Mouse (Mus musculus) stomach, embryonic 16.5 days (tissue): ENCODE measurements around the gene Tbc1d10b. TPM values are rescaled to one million over a fixed set of nuclear protein-coding genes. Genes with fewer than 3 reads are reported as not detected.
"Not testable (repeated sequence)": the region's sequence is repeated elsewhere in the genome, so short reads cannot be mapped to it uniquely, and the experiment has no call there.

Source experiments
- ATAC-seq: fragments of 200-750 bp; cut with Nextera tagmentation; 2 replicates; pipeline ENCODE4 v1.8.0; 2017; ENCODE audit warnings: moderate number of reproducible peaks, moderate TSS enrichment; ENCODE audit not compliant: insufficient read depth, low FRiP score
- H3K27ac ChIP-seq: fragments of 300-500 bp; sonication (generic); 2 replicates; pipeline ENCODE4 v1.5.1; 2014; ENCODE audit warnings: low read length
- H3K27me3 ChIP-seq: fragments of 300-500 bp; sonication (generic); 2 replicates; pipeline ENCODE4 v1.6.1; 2014; ENCODE audit warnings: low read length, control low read depth, mixed read lengths; ENCODE audit not compliant: control insufficient read depth, insufficient read depth
- H3K36me3 ChIP-seq: fragments of 300-500 bp; sonication (generic); 2 replicates; pipeline ENCODE4 v1.6.1; 2014; ENCODE audit warnings: low read length; ENCODE audit not compliant: control insufficient read depth, insufficient read depth
- H3K4me1 ChIP-seq: fragments of 300-500 bp; sonication (generic); 2 replicates; pipeline ENCODE4 v1.6.1; 2014; ENCODE audit warnings: low read length, control low read depth, mixed read lengths; ENCODE audit not compliant: control insufficient read depth, insufficient read depth
- H3K4me2 ChIP-seq: fragments of 300-500 bp; sonication (generic); 2 replicates; pipeline ENCODE4 v1.6.1; 2014; ENCODE audit warnings: low read depth, low read length, mixed read lengths
- H3K4me3 ChIP-seq: fragments of 300-500 bp; sonication (generic); replicated peaks from 2 replicates; pipeline ENCODE4 v1.5.1; 2014; ENCODE audit warnings: mild to moderate bottlenecking, low read length
- H3K9ac ChIP-seq: fragments of 300-500 bp; sonication (generic); 2 replicates; pipeline ENCODE4 v1.6.1; 2014; ENCODE audit warnings: low read length
- H3K9me3 ChIP-seq: fragments of 300-500 bp; sonication (generic); replicated peaks from 2 replicates; pipeline ENCODE4 v1.6.1; 2016; ENCODE audit warnings: low read length, control low read depth; ENCODE audit not compliant: control insufficient read depth
- WGBS: fragments of 180-500 bp; shearing (Covaris S2); extraction: QIAGEN DNeasy Blood & Tissue Kit; methylation state at CpG from one replicate; pipeline ENCODE4 v1.1.7; 2014; 5-methylcytosine and 5-hydroxymethylcytosine counted together
- polyA plus RNA-seq: library from polyadenylated mRNA; unstranded; fragments of >200 nt; fragmentation: Nextera tagmentation; extraction: Ambion mirVana; gene quantifications from 2 replicates; pipeline ENCODE4 v1.2.1, GENCODE M21; 2015

The Tbc1d10b gene
- polyA plus RNA-seq, 1 experiment from 2014 or later: 15.7 TPM

DNA sequence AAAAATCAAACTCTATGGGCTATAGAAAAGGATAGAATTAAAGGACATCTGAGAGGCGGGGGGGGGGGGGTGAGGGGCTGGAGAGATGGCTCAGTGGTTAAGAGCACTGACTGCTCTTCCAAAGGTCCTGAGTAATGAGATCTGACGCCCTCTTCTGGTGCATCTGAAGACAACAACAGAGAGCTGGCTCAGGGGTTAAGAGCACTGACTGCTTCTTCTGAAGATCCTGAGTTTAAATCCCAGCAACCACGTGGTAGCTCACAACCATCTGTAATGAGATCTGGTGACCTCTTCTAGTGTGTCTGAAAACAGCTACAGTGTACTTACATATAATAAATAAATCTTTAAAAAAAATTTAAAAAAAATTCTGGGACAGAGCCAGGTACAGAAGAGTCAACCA, 26.5 kb downstream of the Tbc1d10b start:
- H3K36me3 ChIP-seq, H3K9me3 ChIP-seq, H3K27me3 ChIP-seq, ATAC-seq, H3K27ac ChIP-seq, H3K9ac ChIP-seq, H3K4me2 ChIP-seq, H3K4me1 ChIP-seq, H3K4me3 ChIP-seq: not testable (repeated sequence)
- 22% methylated on average over 3 of the region's 3 CpGs for WGBS

DNA sequence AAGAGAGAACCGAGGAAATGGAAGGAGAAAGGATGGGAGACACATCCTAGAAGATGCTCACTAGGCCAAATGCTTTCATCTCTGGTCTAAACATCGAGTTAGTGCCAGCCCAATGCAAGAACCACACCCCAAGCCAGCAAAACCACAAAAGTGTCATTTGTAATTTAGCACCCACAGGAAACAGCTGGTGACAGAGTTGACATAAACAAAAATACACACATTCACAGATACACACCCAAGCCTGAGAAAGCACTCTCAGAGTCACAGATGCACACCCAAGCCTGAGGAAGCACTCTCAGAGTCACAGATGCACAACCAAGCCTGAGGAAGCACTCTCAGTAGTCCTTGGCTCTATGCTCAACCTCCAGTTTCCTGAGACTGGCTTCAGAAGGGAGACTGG, 27.5 kb downstream of the Tbc1d10b start:
- no peak overlapping the region for H3K4me3 ChIP-seq
- H3K4me1 ChIP-seq: no peaks in the 10 kb centered on the region
- H3K36me3 ChIP-seq: no peaks in the 10 kb centered on the region
- no peak for ATAC-seq
- no peak overlapping the region for H3K27ac ChIP-seq
- no peaks in the 10 kb centered on the region for H3K9me3 ChIP-seq
- H3K9ac ChIP-seq: no peak overlapping the region
- WGBS: 64% methylated on average over 2 of the region's 2 CpGs
- no peak overlapping the region for H3K4me2 ChIP-seq
- no peaks in the 10 kb centered on the region for H3K27me3 ChIP-seq

DNA sequence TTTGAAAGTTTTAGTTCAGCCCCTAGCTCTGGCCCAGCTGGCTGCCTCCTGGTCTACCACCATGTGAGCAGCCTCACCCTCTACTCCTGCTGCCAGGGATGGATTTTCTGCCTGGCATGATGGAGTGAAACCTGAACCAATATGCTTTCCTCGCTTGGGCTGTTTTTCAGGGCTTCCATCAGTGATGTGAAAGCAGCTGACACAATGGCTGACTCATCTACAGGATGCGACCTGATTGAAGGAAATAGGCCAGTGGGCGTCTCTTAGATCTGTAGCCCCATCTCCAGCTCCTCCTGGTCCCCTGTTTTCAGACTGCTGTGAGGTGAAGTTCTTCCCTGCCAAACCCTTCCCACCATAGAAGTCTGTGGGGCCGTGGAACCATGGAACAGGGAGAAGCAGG, 31.3 kb downstream of the Tbc1d10b start:
- no peak for ATAC-seq
- H3K36me3 ChIP-seq: no peaks in the 10 kb centered on the region
- no peaks in the 10 kb centered on the region for H3K4me1 ChIP-seq
- H3K4me2 ChIP-seq: no peak overlapping the region
- H3K27ac ChIP-seq: no peak overlapping the region
- WGBS: 72% methylated on average over 4 of the region's 4 CpGs
- peaks cover 4% of the 10 kb centered on the region; the same call in 1 of the 2 replicates for H3K9me3 ChIP-seq
- no peaks in the 10 kb centered on the region for H3K27me3 ChIP-seq
- no peak overlapping the region for H3K9ac ChIP-seq
- no peak overlapping the region for H3K4me3 ChIP-seq

DNA sequence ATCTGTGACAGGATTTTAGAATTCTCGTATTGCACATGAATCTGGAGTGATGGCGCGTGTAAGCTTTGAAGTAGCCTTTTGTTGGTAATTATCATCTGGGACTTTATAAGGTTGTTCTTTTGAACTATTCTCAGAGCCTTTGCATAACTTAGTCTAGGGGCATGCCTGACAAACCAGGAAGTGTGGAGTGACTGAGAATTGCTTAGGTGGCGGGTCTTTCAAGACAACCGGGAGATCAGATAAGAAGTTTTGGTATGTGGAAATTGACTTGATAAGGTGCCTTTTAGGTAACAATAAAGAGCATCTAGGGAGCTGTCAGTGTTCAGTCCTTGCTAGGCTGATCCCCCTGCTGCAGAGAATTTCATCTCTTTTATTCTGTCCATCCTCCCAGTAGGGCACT, 41.8 kb downstream of the Tbc1d10b start:
- H3K9me3 ChIP-seq: no peaks in the 10 kb centered on the region
- H3K4me3 ChIP-seq: no peak overlapping the region
- ATAC-seq: no peak
- H3K27me3 ChIP-seq: no peaks in the 10 kb centered on the region
- no peak overlapping the region for H3K27ac ChIP-seq
- no peaks in the 10 kb centered on the region for H3K4me1 ChIP-seq
- H3K4me2 ChIP-seq: no peak overlapping the region
- H3K9ac ChIP-seq: no peak overlapping the region
- no peaks in the 10 kb centered on the region for H3K36me3 ChIP-seq
- 74% methylated on average over 5 of the region's 5 CpGs for WGBS

DNA sequence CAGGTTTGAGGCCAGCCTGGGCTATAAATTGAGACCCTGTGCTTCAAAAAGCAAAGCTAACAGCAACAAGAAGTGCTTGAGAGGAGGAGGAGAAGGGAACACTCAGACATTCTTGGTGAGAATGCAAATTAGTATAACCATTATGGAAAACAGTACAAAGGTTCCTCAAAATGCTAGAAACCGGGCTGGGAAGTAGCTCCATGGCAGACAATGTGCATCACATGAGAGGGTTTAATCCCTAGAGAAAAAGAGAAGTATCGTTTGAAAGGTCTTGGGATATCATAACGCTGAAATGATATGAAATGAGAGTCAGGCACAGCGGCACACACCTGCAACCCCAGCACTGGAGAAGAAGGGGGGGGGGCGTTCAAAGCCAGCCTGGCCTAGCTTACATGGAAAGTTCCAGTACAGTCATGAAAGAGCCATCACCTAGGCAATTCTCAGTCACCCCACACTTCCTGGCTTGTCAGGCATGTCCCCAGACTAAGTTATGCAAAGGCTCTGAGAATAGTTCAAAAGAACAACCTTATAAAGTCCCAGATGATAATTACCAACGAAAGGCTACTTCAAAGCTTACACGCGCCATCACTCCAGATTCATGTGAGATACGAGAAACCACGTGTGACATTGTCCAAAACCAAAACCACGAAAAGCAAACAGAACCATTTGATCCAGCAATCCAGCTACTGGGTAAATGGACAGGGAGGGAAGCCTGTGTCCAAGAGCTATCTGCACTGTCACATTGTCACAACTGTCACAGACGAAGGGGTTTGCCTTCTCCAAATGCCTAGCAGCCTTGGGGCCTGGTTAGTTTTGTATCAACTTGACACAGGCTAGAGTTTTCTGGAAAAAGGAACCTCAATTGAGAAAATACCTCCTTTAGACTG, 42.4 kb downstream of the Tbc1d10b start:
- ATAC-seq: no peak
- Histone ChIP-seq H3K4me2 (no peak overlapping the region), H3K9ac (no peak overlapping the region), H3K9me3 (no peaks in the 10 kb centered on the region), H3K27ac (no peak overlapping the region), H3K4me1 (no peaks in the 10 kb centered on the region), H3K4me3 (no peak overlapping the region), H3K36me3 (no peaks in the 10 kb centered on the region), H3K27me3 (no peaks in the 10 kb centered on the region)
- 81% methylated on average over 12 of the region's 12 CpGs for WGBS

DNA sequence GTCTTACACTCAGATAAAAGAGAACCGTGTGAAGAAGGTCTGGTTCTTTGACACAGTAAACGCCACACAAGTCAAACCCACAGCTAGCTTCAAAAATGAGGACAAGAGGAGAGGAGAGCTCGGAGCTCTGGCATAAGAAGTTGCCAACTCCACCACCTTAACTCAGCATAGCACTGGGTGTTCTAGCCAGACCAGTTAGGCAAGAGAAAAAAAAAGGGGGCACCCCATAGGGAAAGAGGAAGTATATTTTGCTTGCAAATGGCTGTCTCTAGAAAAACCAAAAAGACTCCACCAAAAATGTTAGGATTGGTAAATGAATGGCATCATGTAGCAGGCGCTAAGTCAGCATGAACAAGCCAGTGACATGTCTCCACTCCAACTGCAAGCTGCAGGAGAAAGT, 44.3 kb downstream of the Tbc1d10b start:
- Histone ChIP-seq H3K27ac (no peak overlapping the region), H3K4me1 (no peaks in the 10 kb centered on the region), H3K9me3 (no peaks in the 10 kb centered on the region), H3K27me3 (no peaks in the 10 kb centered on the region), H3K9ac (no peak overlapping the region), H3K36me3 (no peaks in the 10 kb centered on the region), H3K4me2 (no peak overlapping the region), H3K4me3 (no peak overlapping the region)
- WGBS: 85% methylated on average over 4 of the region's 4 CpGs
- ATAC-seq: no peak

DNA sequence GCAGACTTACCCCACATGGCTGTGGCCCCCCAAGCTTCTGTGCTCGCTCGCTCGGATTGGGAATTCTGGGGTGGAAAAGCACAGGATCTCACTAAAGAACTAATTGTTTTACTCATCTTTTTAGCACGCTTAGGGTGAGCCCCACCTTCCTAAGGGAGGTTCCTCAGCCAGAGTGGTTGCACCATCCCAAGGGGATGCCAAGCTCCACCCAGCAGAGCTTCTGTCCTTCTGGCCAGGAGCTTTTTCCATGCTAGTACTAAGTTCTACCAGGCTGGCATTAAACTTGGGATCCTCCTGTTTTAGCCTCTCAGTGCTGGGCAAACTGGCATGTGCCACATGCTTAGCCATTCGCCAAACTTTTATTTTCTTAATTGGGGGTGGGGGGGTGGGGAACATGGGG, 45.7 kb downstream of the Tbc1d10b start:
- H3K4me2 ChIP-seq: no peak overlapping the region
- H3K27ac ChIP-seq: no peak overlapping the region
- H3K9ac ChIP-seq: no peak overlapping the region
- H3K4me1 ChIP-seq: no peaks in the 10 kb centered on the region
- H3K9me3 ChIP-seq: no peaks in the 10 kb centered on the region
- H3K36me3 ChIP-seq: no peaks in the 10 kb centered on the region
- H3K4me3 ChIP-seq: no peak overlapping the region
- no peak for ATAC-seq
- WGBS: 80% methylated on average over 5 of the region's 5 CpGs
- no peaks in the 10 kb centered on the region for H3K27me3 ChIP-seq

DNA sequence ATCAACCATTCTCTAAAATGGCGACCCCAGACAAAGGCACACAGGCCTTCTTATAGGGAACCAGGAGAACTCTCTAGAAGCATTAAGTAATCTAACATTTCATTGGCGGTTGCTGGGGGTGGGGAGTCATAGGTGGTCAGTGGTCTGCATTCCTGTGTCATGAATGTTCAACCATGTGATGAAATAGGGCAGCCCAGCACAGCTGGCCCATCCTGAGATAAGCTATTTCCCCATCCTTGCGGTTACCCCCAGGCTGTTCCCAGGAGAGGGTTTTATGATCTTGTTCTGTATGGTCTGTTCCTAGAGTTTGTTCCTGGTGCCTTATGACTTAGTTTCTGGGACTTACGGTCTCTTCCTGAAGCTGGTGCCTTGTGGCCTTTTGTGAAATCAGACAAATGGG, 50.7 kb downstream of the Tbc1d10b start:
- Histone ChIP-seq H3K9me3 (no peaks in the 10 kb centered on the region), H3K4me3 (no peak overlapping the region), H3K27me3 (no peaks in the 10 kb centered on the region), H3K9ac (no peak overlapping the region), H3K4me1 (no peaks in the 10 kb centered on the region), H3K27ac (no peak overlapping the region), H3K36me3 (no peaks in the 10 kb centered on the region), H3K4me2 (no peak overlapping the region)
- 81% methylated on average over 4 of the region's 4 CpGs for WGBS
- ATAC-seq: no peak

DNA sequence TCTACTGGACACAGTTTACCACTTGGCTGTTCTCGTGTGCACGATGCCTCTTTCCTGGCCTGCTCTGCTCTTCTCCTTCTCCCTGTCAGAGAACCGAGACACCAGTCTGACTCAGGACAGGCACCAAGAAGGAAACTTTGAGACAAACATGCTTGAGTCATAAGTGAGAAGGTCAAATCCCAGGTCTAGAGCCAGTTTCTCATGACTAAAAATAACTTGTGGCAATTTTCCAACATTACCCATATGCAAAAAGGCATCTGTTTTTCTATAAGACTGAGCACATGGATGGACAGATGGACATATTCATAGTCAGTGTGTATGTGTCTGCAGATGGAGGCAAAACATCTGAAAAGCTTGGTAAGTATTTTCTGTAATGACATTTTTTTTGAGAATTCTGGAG, 54.8 kb downstream of the Tbc1d10b start:
- Histone ChIP-seq H3K9me3 (no peaks in the 10 kb centered on the region), H3K27ac (no peak overlapping the region), H3K4me2 (no peak overlapping the region), H3K36me3 (no peaks in the 10 kb centered on the region), H3K4me1 (no peaks in the 10 kb centered on the region), H3K9ac (no peak overlapping the region), H3K27me3 (no peaks in the 10 kb centered on the region), H3K4me3 (no peak overlapping the region)
- no peak for ATAC-seq
- 52% methylated on average over 3 of the region's 3 CpGs for WGBS
